Mouse (Mus musculus) adrenal gland, postnatal 25 days (tissue): ENCODE data around the gene Hcfc2. TPM values are rescaled to one million over a fixed set of nuclear protein-coding genes. Genes with fewer than 3 reads are reported as not detected.

Experiments used
- DNase-seq: peaks from one replicate; pipeline ENCODE4 v3.0.0; 2021; ENCODE audit warnings: mixed read lengths
- long read RNA-seq: library from polyadenylated mRNA; stranded (forward); transcript quantifications from one replicate; pipeline ENCODE4 v2.0.0, GENCODE M21; 2021
- total RNA-seq: library from RNA; stranded (reverse); gene quantifications from 2 replicates; pipeline ENCODE4 v1.2.3, GENCODE M21; 2021

Hcfc2 gene
- total RNA-seq, result 26.2 and 27.6 TPM in 2 replicates
- long read RNA-seq, partial matches to known transcripts, result 3 of 6 reads
- long read RNA-seq, other reads (novel, unspliced or antisense), result 3 of 6 reads

- no peak for DNase-seq
Measured at GRCm38 (mm10) chr10:82695956-82696355, at the start of gene Hcfc2. TSS of gene Hcfc2 (plus strand) at chr10:82696160.

GRCm38 (mm10) chr10:82647205-82647811 is 48.7 kb upstream of the Hcfc2 start:
- no peak for DNase-seq

- no peak for DNase-seq
Measured at GRCm38 (mm10) chr10:82651221-82651620, 44.7 kb upstream of the Hcfc2 start.

GRCm38 (mm10) chr10:82652625-82653024 is 43.3 kb upstream of the Hcfc2 start:
- no peak for DNase-seq

GRCm38 (mm10) chr10:82654581-82654980 is 41.4 kb upstream of the Hcfc2 start:
- DNase-seq, result no peak

- no peak for DNase-seq
Measured at GRCm38 (mm10) chr10:82661820-82662219, 34.1 kb upstream of the Hcfc2 start.

GRCm38 (mm10) chr10:82662267-82662990 is 33.5 kb upstream of the Hcfc2 start:
- DNase-seq, result no peak

GRCm38 (mm10) chr10:82663289-82663688 is 32.7 kb upstream of the Hcfc2 start:
- DNase-seq, result no peak

GRCm38 (mm10) chr10:82665951-82666350 is 30.0 kb upstream of the Hcfc2 start:
- DNase-seq, result no peak

- peak; percentile 84 for DNase-seq
Measured at GRCm38 (mm10) chr10:82666436-82667234, 29.3 kb upstream of the Hcfc2 start.

- DNase-seq, result no peak
Measured at GRCm38 (mm10) chr10:82670205-82670604, 25.8 kb upstream of the Hcfc2 start.

GRCm38 (mm10) chr10:82676949-82677348 is 19.0 kb upstream of the Hcfc2 start:
- peak; percentile 18 for DNase-seq

GRCm38 (mm10) chr10:82680769-82681168 is 15.2 kb upstream of the Hcfc2 start:
- DNase-seq, result no peak

- DNase-seq, result no peak
Measured at GRCm38 (mm10) chr10:82681639-82682038, 14.3 kb upstream of the Hcfc2 start.

GRCm38 (mm10) chr10:82685440-82685839 is 10.5 kb upstream of the Hcfc2 start:
- DNase-seq, result no peak

- DNase-seq, result no peak
Measured at GRCm38 (mm10) chr10:82689681-82690211, 6.2 kb upstream of the Hcfc2 start.

GRCm38 (mm10) chr10:82690494-82690893 is 5.5 kb upstream of the Hcfc2 start, which contains the start of gene Glt8d2:
TSS of gene Glt8d2 (minus strand) at chr10:82690650.
- DNase-seq, result peak; percentile 37

GRCm38 (mm10) chr10:82696453-82697079 is 606 bp downstream of the Hcfc2 start:
- peak; percentile 18 for DNase-seq

- DNase-seq, result no peak
Measured at GRCm38 (mm10) chr10:82697305-82697898, 1.4 kb downstream of the Hcfc2 start.

- peak; percentile 95 for DNase-seq
Measured at GRCm38 (mm10) chr10:82698712-82699261, 2.8 kb downstream of the Hcfc2 start.

GRCm38 (mm10) chr10:82699296-82699941 is 3.5 kb downstream of the Hcfc2 start:
- DNase-seq, result peak; percentile 18
